Mouse (Mus musculus): ENCODE data around the gene Vash2.
A peak's percentile ranks its signal among the peaks of the same experiment; 100 is the strongest.
"Not testable (repeated sequence)": the region's sequence is repeated elsewhere in the genome, so short reads cannot be mapped to it uniquely, and the experiment has no call there.

Vash2 gene

GRCm38 (mm10) chr1:190979100-190979563, at the start of gene Vash2:
Gene Vash2 (minus strand): TSS chr1:190979296.
- DNase-seq (ENCODE audit: low spot score), result peak; percentile 45

GRCm38 (mm10) chr1:191026021-191026713, 47.1 kb upstream of the Vash2 start, which contains the start of gene Flvcr1:
Gene Flvcr1 (minus strand): TSS chr1:191026158.
- peak; percentile 99 for DNase-seq (ENCODE audit: low spot score)

- peak; percentile 36 for DNase-seq (ENCODE audit: low spot score)
Observed at GRCm38 (mm10) chr1:191025016-191026012, 46.2 kb upstream of the Vash2 start.

GRCm38 (mm10) chr1:191023806-191024205, 44.7 kb upstream of the Vash2 start:
- DNase-seq (ENCODE audit: low spot score), result not testable (repeated sequence)

GRCm38 (mm10) chr1:191023140-191023539, 44.0 kb upstream of the Vash2 start:
- DNase-seq (ENCODE audit: low spot score), result peak; percentile 64

GRCm38 (mm10) chr1:191021016-191021415, 41.9 kb upstream of the Vash2 start:
- no peak for DNase-seq (ENCODE audit: low spot score)

GRCm38 (mm10) chr1:191020217-191020924, 41.3 kb upstream of the Vash2 start:
- no peak for DNase-seq (ENCODE audit: low spot score)

GRCm38 (mm10) chr1:191019803-191020202, 40.7 kb upstream of the Vash2 start:
- DNase-seq (ENCODE audit: low spot score), result no peak

GRCm38 (mm10) chr1:191014271-191014670, 35.2 kb upstream of the Vash2 start:
- no peak for DNase-seq (ENCODE audit: low spot score)

GRCm38 (mm10) chr1:191008707-191009106, 29.6 kb upstream of the Vash2 start:
- no peak for DNase-seq (ENCODE audit: low spot score)

GRCm38 (mm10) chr1:191002201-191002600, 23.1 kb upstream of the Vash2 start:
- no peak for DNase-seq (ENCODE audit: low spot score)

GRCm38 (mm10) chr1:191000686-191001085, 21.6 kb upstream of the Vash2 start:
- DNase-seq (ENCODE audit: low spot score), result no peak

GRCm38 (mm10) chr1:190998027-190998426, 18.9 kb upstream of the Vash2 start:
- DNase-seq (ENCODE audit: low spot score), result no peak

GRCm38 (mm10) chr1:190996346-190996877, 17.3 kb upstream of the Vash2 start:
- DNase-seq (ENCODE audit: low spot score), result peak; percentile 22

- DNase-seq (ENCODE audit: low spot score), result peak; percentile 9
Observed at GRCm38 (mm10) chr1:190995548-190995947, 16.5 kb upstream of the Vash2 start.

- DNase-seq (ENCODE audit: low spot score), result no peak
Observed at GRCm38 (mm10) chr1:190989437-190990082, 10.5 kb upstream of the Vash2 start.

GRCm38 (mm10) chr1:190981412-190981811, 2.3 kb upstream of the Vash2 start:
- no peak for DNase-seq (ENCODE audit: low spot score)

- no peak for DNase-seq (ENCODE audit: low spot score)
Observed at GRCm38 (mm10) chr1:190980470-190980869, 1.4 kb upstream of the Vash2 start.

GRCm38 (mm10) chr1:190978511-190979073, 504 bp downstream of the Vash2 start:
- no peak for DNase-seq (ENCODE audit: low spot score)

GRCm38 (mm10) chr1:190978001-190978400, 1.1 kb downstream of the Vash2 start:
- DNase-seq (ENCODE audit: low spot score), result no peak

Data from adipocyte (in vitro differentiated cells).